In genomic region chr12:92775668-92776067, GRCm38 (mm10) we compare ENCODE assay signal across 14 mouse cellular contexts.
DNase-seq lines count a peak whose midpoint lies in the region; ATAC-seq lines count a peak whose summit lies in the region.
"Had no signal": no experiment of that assay in that cellular context is flagged by ENCODE, and none has a peak within 500 bp of the region (broad histone marks: within the 10 kb centered on the region; RNA-seq: fewer than 3 reads in every experiment).

No protein-coding gene starts in this region.

- no peak overlapping the region for H3K27ac ChIP-seq in hindbrain, embryonic 16.5 days (ENCODE audit: low read depth, low read length)
- H3K27ac ChIP-seq in hindbrain, embryonic 12.5 days, result no peak overlapping the region
- no peak overlapping the region for H3K27ac ChIP-seq in midbrain, embryonic 14.5 days (replicated peaks; ENCODE audit: low read depth, low read length)
- no peak overlapping the region for H3K27ac ChIP-seq in midbrain, embryonic 13.5 days
- H3K27ac ChIP-seq: embryonic facial prominence, embryonic 13.5 days; heart, embryonic 10.5 days had no signal

- no peaks in the 10 kb centered on the region for H3K4me1 ChIP-seq in hindbrain, embryonic 16.5 days (ENCODE audit: control insufficient read depth, insufficient read depth, low read depth, low read length)
- H3K4me1 ChIP-seq in hindbrain, embryonic 12.5 days, result no peaks in the 10 kb centered on the region
- H3K4me1 ChIP-seq in midbrain, embryonic 14.5 days (ENCODE audit: control insufficient read depth, insufficient read depth, low read length), result peaks cover 4% of the 10 kb centered on the region; the same call in 1 of the 2 replicates
- no peaks in the 10 kb centered on the region for H3K4me1 ChIP-seq in midbrain, embryonic 13.5 days (replicated peaks)
- H3K4me1 ChIP-seq: embryonic facial prominence, embryonic 13.5 days; heart, embryonic 10.5 days; megakaryocyte, embryonic 14.5 days had no signal

- H3K36me3 ChIP-seq in hindbrain, embryonic 16.5 days (ENCODE audit: control insufficient read depth, insufficient read depth, low read length), result no peaks in the 10 kb centered on the region
- H3K36me3 ChIP-seq in hindbrain, embryonic 12.5 days, result no peaks in the 10 kb centered on the region
- H3K36me3 ChIP-seq in midbrain, embryonic 14.5 days (ENCODE audit: control insufficient read depth, insufficient read depth, low read length), result no peaks in the 10 kb centered on the region
- no peaks in the 10 kb centered on the region for H3K36me3 ChIP-seq in midbrain, embryonic 13.5 days
- H3K36me3 ChIP-seq: embryonic facial prominence, embryonic 13.5 days; heart, embryonic 10.5 days had no signal

- H3K27me3 ChIP-seq in hindbrain, embryonic 16.5 days (replicated peaks; ENCODE audit: control insufficient read depth, insufficient read depth, low read length), result no peaks in the 10 kb centered on the region
- no peaks in the 10 kb centered on the region for H3K27me3 ChIP-seq in hindbrain, embryonic 12.5 days
- no peaks in the 10 kb centered on the region for H3K27me3 ChIP-seq in midbrain, embryonic 14.5 days (ENCODE audit: control insufficient read depth, insufficient read depth, low read length)
- no peaks in the 10 kb centered on the region for H3K27me3 ChIP-seq in midbrain, embryonic 13.5 days
- H3K27me3 ChIP-seq: embryonic facial prominence, embryonic 13.5 days; megakaryocyte, embryonic 14.5 days had no signal

- no peak overlapping the region for H3K4me2 ChIP-seq in hindbrain, embryonic 16.5 days (ENCODE audit: low read length)
- no peak overlapping the region for H3K4me2 ChIP-seq in hindbrain, embryonic 12.5 days (replicated peaks)
- no peak overlapping the region for H3K4me2 ChIP-seq in midbrain, embryonic 14.5 days (ENCODE audit: low read length)
- H3K4me2 ChIP-seq in midbrain, embryonic 13.5 days (replicated peaks), result no peak overlapping the region
- H3K4me2 ChIP-seq: embryonic facial prominence, embryonic 13.5 days had no signal

- WGBS in hindbrain, embryonic 16.5 days, result 53% methylated on average over 5 of the region's 5 CpGs
- 66% methylated on average over 5 of the region's 5 CpGs for WGBS in hindbrain, embryonic 12.5 days
- 70% methylated on average over 5 of the region's 5 CpGs for WGBS in midbrain, embryonic 14.5 days
- WGBS in midbrain, embryonic 13.5 days, result 64% methylated on average over 5 of the region's 5 CpGs

- no peaks in the 10 kb centered on the region for H3K9me3 ChIP-seq in hindbrain, embryonic 16.5 days (ENCODE audit: control insufficient read depth, low read length)
- H3K9me3 ChIP-seq in hindbrain, embryonic 12.5 days (replicated peaks), result no peaks in the 10 kb centered on the region
- H3K9me3 ChIP-seq in midbrain, embryonic 14.5 days (ENCODE audit: control insufficient read depth, low read length), result no peaks in the 10 kb centered on the region
- H3K9me3 ChIP-seq in midbrain, embryonic 13.5 days, result no peaks in the 10 kb centered on the region
- H3K9me3 ChIP-seq: embryonic facial prominence, embryonic 13.5 days; heart, embryonic 10.5 days; megakaryocyte, embryonic 14.5 days had no signal

- peak; percentile 68; the same call in 1 of the 2 replicates for ATAC-seq in hindbrain, embryonic 16.5 days
- ATAC-seq in hindbrain, embryonic 12.5 days (ENCODE audit: low FRiP score), result no peak
- no peak for ATAC-seq in midbrain, embryonic 14.5 days (ENCODE audit: low FRiP score, low TSS enrichment)
- ATAC-seq in midbrain, embryonic 13.5 days, result no peak

- no peak overlapping the region for H3K9ac ChIP-seq in hindbrain, embryonic 16.5 days (ENCODE audit: low read depth, low read length)
- no peak overlapping the region for H3K9ac ChIP-seq in hindbrain, embryonic 12.5 days
- no peak overlapping the region for H3K9ac ChIP-seq in midbrain, embryonic 14.5 days (replicated peaks; ENCODE audit: low read length)
- H3K9ac ChIP-seq in midbrain, embryonic 13.5 days (replicated peaks), result no peak overlapping the region
- H3K9ac ChIP-seq: embryonic facial prominence, embryonic 13.5 days had no signal

- DNase-seq in midbrain, embryonic 14.5 days, result peak; percentile 47
- peak; percentile 32 for DNase-seq in brain, adult 2 months (ENCODE audit: low read depth, low spot score)
- peak; percentile 14 for DNase-seq in thymus, postnatal 4 days
- DNase-seq in T-cell, adult 2 months (ENCODE audit: low spot score), result no peak
- DNase-seq: cerebellum, adult 8-10 months; gastrocnemius, postnatal 14 days; heart, postnatal 4 days; kidney, adult 11 months had no signal

- no peak overlapping the region for H3K4me3 ChIP-seq in hindbrain, embryonic 16.5 days (ENCODE audit: low read length)
- no peak overlapping the region for H3K4me3 ChIP-seq in hindbrain, embryonic 12.5 days
- no peak overlapping the region for H3K4me3 ChIP-seq in midbrain, embryonic 14.5 days (replicated peaks; ENCODE audit: low read depth, low read length)
- no peak overlapping the region for H3K4me3 ChIP-seq in midbrain, embryonic 13.5 days (replicated peaks)
- H3K4me3 ChIP-seq: embryonic facial prominence, embryonic 13.5 days; heart, embryonic 10.5 days; megakaryocyte, embryonic 14.5 days had no signal
